9 mouse cellular contexts compared by ENCODE assay signal in genomic region chr1:66992764-66993163, GRCm38 (mm10). TPM values are rescaled to one million over a fixed set of nuclear protein-coding genes. Genes with fewer than 3 reads are reported as not detected.
DNase-seq lines count a peak whose midpoint lies in the region; ATAC-seq and TF ChIP-seq lines count a peak whose summit lies in the region.
"Had no signal": no experiment of that assay in that cellular context is flagged by ENCODE, and none has a peak within 500 bp of the region (broad histone marks: within the 10 kb centered on the region; RNA-seq: fewer than 3 reads in every experiment).

No protein-coding gene starts in this region.

- no peak for TF ChIP-seq POLR2A in kidney, adult 2 months (IDR thresholded peaks at IDR 0.05; ENCODE audit: low read depth, low read length)

- no peak overlapping the region for H3K4me3 ChIP-seq in kidney, adult 2 months (ENCODE audit: insufficient read depth, low read depth, low read length)
- H3K4me3 ChIP-seq in forebrain, embryonic 15.5 days, result no peak overlapping the region
- H3K4me3 ChIP-seq: embryonic facial prominence, embryonic 12.5 days; liver, embryonic 15.5 days had no signal

- no peaks in the 10 kb centered on the region for H3K9me3 ChIP-seq in forebrain, embryonic 15.5 days
- H3K9me3 ChIP-seq: embryonic facial prominence, embryonic 12.5 days; liver, embryonic 15.5 days had no signal

- no peak overlapping the region for H3K4me2 ChIP-seq in forebrain, embryonic 15.5 days (replicated peaks)
- H3K4me2 ChIP-seq: embryonic facial prominence, embryonic 12.5 days; liver, embryonic 15.5 days had no signal

- no peaks in the 10 kb centered on the region for H3K4me1 ChIP-seq in kidney, adult 2 months (ENCODE audit: control insufficient read depth, insufficient read depth, low read length)
- H3K4me1 ChIP-seq in forebrain, embryonic 15.5 days, result no peaks in the 10 kb centered on the region

- DNase-seq in kidney, adult 2 months, result peak; percentile 67
- DNase-seq in kidney, adult 18-20 months, result no peak
- DNase-seq in Muller cell, postnatal 12 days (ENCODE audit: inconsistent ontology term), result peak; percentile 75
- DNase-seq in induced T-regulatory cell, adult 2 months (ENCODE audit: low read depth), result peak; percentile 68

- no peaks in the 10 kb centered on the region for H3K36me3 ChIP-seq in kidney, adult 2 months (ENCODE audit: control insufficient read depth, insufficient read depth, low read length)
- H3K36me3 ChIP-seq in forebrain, embryonic 15.5 days, result no peaks in the 10 kb centered on the region
- H3K36me3 ChIP-seq: embryonic facial prominence, embryonic 12.5 days; liver, embryonic 15.5 days had no signal

- H3K9ac ChIP-seq in forebrain, embryonic 15.5 days (replicated peaks), result no peak overlapping the region
- H3K9ac ChIP-seq: embryonic facial prominence, embryonic 12.5 days; liver, embryonic 15.5 days had no signal

- peak; percentile 74 for ATAC-seq in CD4-positive, CD25-positive, alpha-beta regulatory T cell, adult 4 months
- ATAC-seq in erythroid progenitor cell, adult 5-6 weeks (replicated peaks; ENCODE audit: low FRiP score, poor library complexity, severe bottlenecking), result no peak
- ATAC-seq in forebrain, embryonic 15.5 days (replicated peaks), result no peak

- TF ChIP-seq CTCF in kidney, adult 2 months (conservative IDR thresholded peaks at IDR 0.05; ENCODE audit: insufficient read depth, insufficient read length, low read depth, low read length), result peak; percentile 28; the same call in 1 of the 2 replicates

- H3K27me3 ChIP-seq in kidney, adult 2 months (replicated peaks; ENCODE audit: control insufficient read depth, insufficient read depth, low read length), result no peaks in the 10 kb centered on the region
- no peaks in the 10 kb centered on the region for H3K27me3 ChIP-seq in forebrain, embryonic 15.5 days
- H3K27me3 ChIP-seq: embryonic facial prominence, embryonic 12.5 days; liver, embryonic 15.5 days had no signal

- H3K27ac ChIP-seq in kidney, adult 2 months (ENCODE audit: insufficient read depth, low read depth, low read length), result no peak overlapping the region
- H3K27ac ChIP-seq in forebrain, embryonic 15.5 days (replicated peaks), result no peak overlapping the region
- H3K27ac ChIP-seq: embryonic facial prominence, embryonic 12.5 days; liver, embryonic 15.5 days had no signal

RNA-seq across cellular contexts. Expression of gene Lancl1, which starts 45.9 kb away (rescaled TPM):
- polyA plus RNA-seq in kidney, adult 2 months (2012; rRNA removed), result 66.9 and 75.1 TPM in 2 replicates
- polyA plus RNA-seq in CD4-positive, CD25-positive, alpha-beta regulatory T cell, adult 4 months (2017; shearing (Covaris generic)), result 10 to 100 TPM; 39.0 to 43.8 TPM
- 1.7 and 23.1 TPM in 2 replicates for total RNA-seq in erythroid progenitor cell, adult 5-6 weeks (2015; ENCODE audit: low replicate concordance)
- 3.9 and 7.7 TPM in 2 replicates for total RNA-seq in erythroid progenitor cell, adult 5-6 weeks (2017; ENCODE audit: low replicate concordance)
- polyA plus RNA-seq in forebrain, embryonic 15.5 days (2015; fragmentation: Nextera tagmentation; extraction: Ambion mirVana), result 171 and 177 TPM in 2 replicates

RNA-seq across cellular contexts. Expression of gene Myl1, which starts 47.6 kb away (rescaled TPM):
- polyA plus RNA-seq in kidney, adult 2 months (2012; rRNA removed), result 1.2 and 56.0 TPM in 2 replicates
- polyA plus RNA-seq in CD4-positive, CD25-positive, alpha-beta regulatory T cell, adult 4 months (2017; shearing (Covaris generic)), result not detected
- total RNA-seq in erythroid progenitor cell, adult 5-6 weeks (2015; ENCODE audit: low replicate concordance), result not detected in 2 replicates
- not detected in 2 replicates for total RNA-seq in erythroid progenitor cell, adult 5-6 weeks (2017; ENCODE audit: low replicate concordance)
- 0.40 and 1.4 TPM in 2 replicates for polyA plus RNA-seq in forebrain, embryonic 15.5 days (2015; fragmentation: Nextera tagmentation; extraction: Ambion mirVana)
